Mouse (Mus musculus) monocyte, adult 2 months (primary cell): ENCODE data around the gene Dkkl1.

ENCODE experiments used
- DNase-seq, 2 experiments: peaks; one replicate each; pipeline ENCODE4 v3.0.0; 2022; ENCODE audit warnings: low spot score in 2 of 2, low read depth in 1 of 2

The Dkkl1 gene

GRCm38 (mm10) chr7:45229459-45230203 lies 17.7 kb upstream of the Dkkl1 start:
- DNase-seq: peak in 1 of 2 experiments; percentile 26

- no peak for DNase-seq
These were observed 17.1 kb upstream of the Dkkl1 start for GRCm38 (mm10) chr7:45229046-45229445.

- no peak for DNase-seq
These were observed 16.6 kb upstream of the Dkkl1 start for GRCm38 (mm10) chr7:45228548-45228947.

- DNase-seq: no peak
These were observed 14.5 kb upstream of the Dkkl1 start for GRCm38 (mm10) chr7:45226421-45226820.

- DNase-seq: no peak
These were observed 12.9 kb upstream of the Dkkl1 start for GRCm38 (mm10) chr7:45224826-45225225.

GRCm38 (mm10) chr7:45221680-45222079 lies 9.7 kb upstream of the Dkkl1 start:
- DNase-seq: no peak

GRCm38 (mm10) chr7:45216442-45217183 lies 4.7 kb upstream of the Dkkl1 start:
- DNase-seq: no peak

GRCm38 (mm10) chr7:45215673-45216441 lies 3.9 kb upstream of the Dkkl1 start, which contains the start of gene Tead2:
Gene Tead2, plus strand, starts transcription at chr7:45215753.
- DNase-seq: no peak

- no peak for DNase-seq
These were observed 1.8 kb upstream of the Dkkl1 start for GRCm38 (mm10) chr7:45213708-45214107.

- DNase-seq: no peak
These were observed 409 bp upstream of the Dkkl1 start for GRCm38 (mm10) chr7:45212356-45212755.

- DNase-seq: no peak
These were observed 877 bp downstream of the Dkkl1 start for GRCm38 (mm10) chr7:45211070-45211469.

GRCm38 (mm10) chr7:45208260-45208659 lies 3.7 kb downstream of the Dkkl1 start:
- DNase-seq: no peak

GRCm38 (mm10) chr7:45204380-45205143 lies 7.4 kb downstream of the Dkkl1 start, which contains the start of gene Ccdc155:
Gene Ccdc155, minus strand, starts transcription at chr7:45204892.
- DNase-seq: peak; percentile 44 to 50

GRCm38 (mm10) chr7:45202654-45203053 lies 9.3 kb downstream of the Dkkl1 start:
- DNase-seq: no peak

- no peak for DNase-seq
These were observed 13.0 kb downstream of the Dkkl1 start for GRCm38 (mm10) chr7:45198961-45199360.

GRCm38 (mm10) chr7:45198435-45198834 lies 13.5 kb downstream of the Dkkl1 start:
- peak in 1 of 2 experiments; percentile 47 for DNase-seq

GRCm38 (mm10) chr7:45196994-45197393 lies 15.0 kb downstream of the Dkkl1 start:
- no peak for DNase-seq

GRCm38 (mm10) chr7:45196176-45196535 lies 15.8 kb downstream of the Dkkl1 start:
- no peak for DNase-seq

- DNase-seq: no peak
These were observed 16.4 kb downstream of the Dkkl1 start for GRCm38 (mm10) chr7:45195341-45196175.
